ENCODE assay signal across 12 mouse cellular contexts in genomic region chr19:47512794-47513617, GRCm38 (mm10). TPM values are rescaled to one million over a fixed set of nuclear protein-coding genes. Genes with fewer than 3 reads are reported as not detected.
DNase-seq lines count a peak whose midpoint lies in the region; ATAC-seq and TF ChIP-seq lines count a peak whose summit lies in the region.
"Had no signal": no experiment of that assay in that cellular context is flagged by ENCODE, and none has a peak within 500 bp of the region (broad histone marks: within the 10 kb centered on the region; RNA-seq: fewer than 3 reads in every experiment).

No protein-coding gene starts in this region.

- no peaks in the 10 kb centered on the region; the same call in 1 of the 2 replicates for H3K36me3 ChIP-seq in liver, postnatal 0 days (replicated peaks; ENCODE audit: insufficient read depth, low read length)
- H3K36me3 ChIP-seq in liver, embryonic 11.5 days (ENCODE audit: control insufficient read depth, insufficient read depth, low read length): peaks cover 9% of the 10 kb centered on the region; the same call in 1 of the 2 replicates
- H3K36me3 ChIP-seq in stomach, embryonic 16.5 days (ENCODE audit: control insufficient read depth, insufficient read depth, low read length): 0 out of 2 replicates have a peak, but pooled peaks cover 4% of the 10 kb centered on the region
- H3K36me3 ChIP-seq in midbrain, embryonic 13.5 days: peaks cover 26% of the 10 kb centered on the region
- H3K36me3 ChIP-seq: liver, embryonic 15.5 days had no signal

- peak overlapping the region; percentile 24; the same call in 1 of the 2 replicates for H3K27ac ChIP-seq in liver, postnatal 0 days (ENCODE audit: low read depth)
- H3K27ac ChIP-seq in liver, embryonic 11.5 days (ENCODE audit: low read depth, low read length): no peak overlapping the region; the same call in 1 of the 2 replicates
- H3K27ac ChIP-seq in stomach, embryonic 16.5 days (ENCODE audit: low read length): peak overlapping the region; percentile 66
- no peak overlapping the region for H3K27ac ChIP-seq in midbrain, embryonic 13.5 days
- H3K27ac ChIP-seq: layer of hippocampus, adult 2 months had no signal

- peaks cover 37% of the 10 kb centered on the region for H3K4me1 ChIP-seq in liver, postnatal 0 days (ENCODE audit: insufficient read depth)
- H3K4me1 ChIP-seq in liver, embryonic 11.5 days (replicated peaks; ENCODE audit: control insufficient read depth, insufficient read depth, low read length): peaks cover 49% of the 10 kb centered on the region
- peaks cover 36% of the 10 kb centered on the region for H3K4me1 ChIP-seq in lung, adult 2 months (ENCODE audit: control insufficient read depth, insufficient read depth, low read length)
- H3K4me1 ChIP-seq in stomach, embryonic 16.5 days (ENCODE audit: control insufficient read depth, insufficient read depth, low read length): peaks cover 46% of the 10 kb centered on the region
- H3K4me1 ChIP-seq in midbrain, embryonic 13.5 days (replicated peaks): peaks cover 16% of the 10 kb centered on the region

- no peak for TF ChIP-seq CTCF in liver, postnatal 0 days (IDR thresholded peaks at IDR 0.05; ENCODE audit: low read depth)
- TF ChIP-seq CTCF in lung, adult 2 months (IDR thresholded peaks at IDR 0.05; ENCODE audit: insufficient read depth, low read length): no peak

- no peak for ATAC-seq in liver, postnatal 0 days
- no peak for ATAC-seq in liver, embryonic 11.5 days (replicated peaks; ENCODE audit: low FRiP score)
- no peak for ATAC-seq in stomach, embryonic 16.5 days (ENCODE audit: insufficient read depth, low FRiP score)
- no peak for ATAC-seq in midbrain, embryonic 13.5 days
- ATAC-seq: forebrain, embryonic 16.5 days had no signal

- TF ChIP-seq POLR2A in lung, adult 2 months (IDR thresholded peaks at IDR 0.05; ENCODE audit: borderline replicate concordance, extremely low read depth, low read depth, low read length): no peak

- no peak for TF ChIP-seq EP300 in liver, postnatal 0 days (IDR thresholded peaks at IDR 0.05; ENCODE audit: low read depth)

- no peaks in the 10 kb centered on the region for H3K27me3 ChIP-seq in liver, postnatal 0 days (ENCODE audit: insufficient read depth, low read length)
- no peaks in the 10 kb centered on the region for H3K27me3 ChIP-seq in liver, embryonic 11.5 days (replicated peaks; ENCODE audit: control insufficient read depth, insufficient read depth, low read length)
- no peaks in the 10 kb centered on the region for H3K27me3 ChIP-seq in stomach, embryonic 16.5 days (ENCODE audit: control insufficient read depth, insufficient read depth, low read length)
- H3K27me3 ChIP-seq in midbrain, embryonic 13.5 days: no peaks in the 10 kb centered on the region
- H3K27me3 ChIP-seq: liver, embryonic 15.5 days had no signal

- no peak overlapping the region for H3K4me2 ChIP-seq in liver, postnatal 0 days (ENCODE audit: low read depth, low read length)
- no peak overlapping the region for H3K4me2 ChIP-seq in liver, embryonic 11.5 days
- peak overlapping the region; percentile 16; the same call in 1 of the 2 replicates for H3K4me2 ChIP-seq in stomach, embryonic 16.5 days (ENCODE audit: low read depth, low read length)
- no peak overlapping the region for H3K4me2 ChIP-seq in midbrain, embryonic 13.5 days (replicated peaks)
- H3K4me2 ChIP-seq: liver, embryonic 15.5 days had no signal

- WGBS in liver, postnatal 0 days (ENCODE audit: insufficient replicate concordance): 65% methylated on average over 21 of the region's 21 CpGs
- WGBS in liver, embryonic 11.5 days: 81% methylated on average over 21 of the region's 21 CpGs
- WGBS in lung, adult 2 months: 37% methylated on average over 21 of the region's 21 CpGs
- 56% methylated on average over 21 of the region's 21 CpGs for WGBS in stomach, embryonic 16.5 days
- WGBS in midbrain, embryonic 13.5 days: 92% methylated on average over 21 of the region's 21 CpGs

- no peak for DNase-seq in liver, postnatal 0 days
- no peak for DNase-seq in liver, embryonic 11.5 days (ENCODE audit: low spot score)
- DNase-seq in induced T-regulatory cell, adult 2 months (ENCODE audit: low read depth): peak; percentile 92
- peak; percentile 27 for DNase-seq in lung, adult 2 months
- no peak for DNase-seq in adrenal gland, postnatal 10 days
- no peak for DNase-seq in liver
- DNase-seq: cerebellum, postnatal 25 days had no signal

- H3K9me3 ChIP-seq in liver, postnatal 0 days (ENCODE audit: low read length): no peaks in the 10 kb centered on the region
- H3K9me3 ChIP-seq in liver, embryonic 11.5 days (ENCODE audit: control insufficient read depth, low read length): no peaks in the 10 kb centered on the region
- H3K9me3 ChIP-seq in stomach, embryonic 16.5 days (replicated peaks; ENCODE audit: control insufficient read depth, low read length): no peaks in the 10 kb centered on the region
- H3K9me3 ChIP-seq in midbrain, embryonic 13.5 days: no peaks in the 10 kb centered on the region
- H3K9me3 ChIP-seq: liver, embryonic 15.5 days had no signal

- H3K9ac ChIP-seq in liver, postnatal 0 days (replicated peaks): no peak overlapping the region
- no peak overlapping the region for H3K9ac ChIP-seq in liver, embryonic 11.5 days (ENCODE audit: low read depth, low read length)
- H3K9ac ChIP-seq in stomach, embryonic 16.5 days (ENCODE audit: low read length): peak overlapping the region; percentile 24; the same call in 1 of the 2 replicates
- H3K9ac ChIP-seq in midbrain, embryonic 13.5 days (replicated peaks): no peak overlapping the region
- H3K9ac ChIP-seq: liver, embryonic 15.5 days had no signal

- no peak overlapping the region for H3K4me3 ChIP-seq in liver, postnatal 0 days (ENCODE audit: low read depth, low read length)
- H3K4me3 ChIP-seq in liver, embryonic 11.5 days (ENCODE audit: low read depth, low read length): no peak overlapping the region
- H3K4me3 ChIP-seq in lung, adult 2 months (replicated peaks; ENCODE audit: extremely low read depth, low read depth, low read length): peak overlapping the region; percentile 45
- peak overlapping the region; percentile 15; the same call in 1 of the 2 replicates for H3K4me3 ChIP-seq in stomach, embryonic 16.5 days (replicated peaks; ENCODE audit: low read length)
- no peak overlapping the region for H3K4me3 ChIP-seq in midbrain, embryonic 13.5 days (replicated peaks)
- H3K4me3 ChIP-seq: layer of hippocampus, adult 2 months; liver, embryonic 15.5 days had no signal

RNA-seq across cellular contexts. Expression of gene Stn1, which starts 24.3 kb away (rescaled TPM):
- 4.4 and 5.4 TPM in 2 replicates for polyA plus RNA-seq in liver, postnatal 0 days (2015; fragmentation: Nextera tagmentation; extraction: Ambion mirVana)
- polyA plus RNA-seq in liver, embryonic 11.5 days (2014; fragmentation: Nextera tagmentation; extraction: Ambion mirVana): 26.1 and 30.8 TPM in 2 replicates
- 19.2 and 21.1 TPM in 2 replicates for polyA plus RNA-seq in lung, adult 2 months (2012; rRNA removed)
- polyA plus RNA-seq in stomach, embryonic 16.5 days (2015; fragmentation: Nextera tagmentation; extraction: Ambion mirVana): 49.7 and 55.4 TPM in 2 replicates
- total RNA-seq in adrenal gland, postnatal 10 days (2021): 10 to 100 TPM; 13.1 to 18.7 TPM
- 30.2 and 36.3 TPM in 2 replicates for polyA plus RNA-seq in midbrain, embryonic 13.5 days (2015; fragmentation: Nextera tagmentation; extraction: Ambion mirVana)

RNA-seq across cellular contexts. Expression of gene Sh3pxd2a, which starts 48.8 kb away (rescaled TPM):
- polyA plus RNA-seq in liver, postnatal 0 days (2015; fragmentation: Nextera tagmentation; extraction: Ambion mirVana): 0.82 and 0.95 TPM in 2 replicates
- 2.9 and 3.6 TPM in 2 replicates for polyA plus RNA-seq in liver, embryonic 11.5 days (2014; fragmentation: Nextera tagmentation; extraction: Ambion mirVana)
- 36.9 and 40.9 TPM in 2 replicates for polyA plus RNA-seq in lung, adult 2 months (2012; rRNA removed)
- polyA plus RNA-seq in stomach, embryonic 16.5 days (2015; fragmentation: Nextera tagmentation; extraction: Ambion mirVana): 6.3 and 6.6 TPM in 2 replicates
- 100 to 1,000 TPM; 138 to 164 TPM for total RNA-seq in adrenal gland, postnatal 10 days (2021)
- polyA plus RNA-seq in midbrain, embryonic 13.5 days (2015; fragmentation: Nextera tagmentation; extraction: Ambion mirVana): 2.0 and 2.2 TPM in 2 replicates

Comparison
In these comparisons a context has a peak if more than half of its experiments do, and no peak if none do; other contexts are left out.
1. H3K27ac ChIP-seq: peak in liver, postnatal 0 days (single experiment) and stomach, embryonic 16.5 days (single experiment); none in liver, embryonic 11.5 days (single experiment) and midbrain, embryonic 13.5 days (single experiment).
2. DNase-seq: peak in induced T-regulatory cell, adult 2 months (single experiment) and lung, adult 2 months (single experiment); none in liver, postnatal 0 days (single experiment), liver, embryonic 11.5 days (single experiment), adrenal gland, postnatal 10 days (single experiment) and liver (single experiment).
3. H3K4me3 ChIP-seq: peak in lung, adult 2 months (single experiment) and stomach, embryonic 16.5 days (single experiment); none in liver, postnatal 0 days (single experiment), liver, embryonic 11.5 days (single experiment) and midbrain, embryonic 13.5 days (single experiment).